Mouse (Mus musculus) liver, adult 2 months (tissue): Measurements from ENCODE around the gene Mcu.

ENCODE experiments used
- CTCF ChIP-seq: fragments of 200-500 bp; IDR thresholded peaks from 2 replicates; pipeline ENCODE4 v1.5.1; 2011; ENCODE audit warnings: low read depth, low read length, control low read depth
- POLR2A ChIP-seq: fragments of 200-500 bp; IDR thresholded peaks from 2 replicates; pipeline ENCODE4 v1.6.1; 2011; ENCODE audit warnings: low read length, control low read depth; ENCODE audit not compliant: insufficient read depth; ENCODE audit errors: extremely low read depth

DNA sequence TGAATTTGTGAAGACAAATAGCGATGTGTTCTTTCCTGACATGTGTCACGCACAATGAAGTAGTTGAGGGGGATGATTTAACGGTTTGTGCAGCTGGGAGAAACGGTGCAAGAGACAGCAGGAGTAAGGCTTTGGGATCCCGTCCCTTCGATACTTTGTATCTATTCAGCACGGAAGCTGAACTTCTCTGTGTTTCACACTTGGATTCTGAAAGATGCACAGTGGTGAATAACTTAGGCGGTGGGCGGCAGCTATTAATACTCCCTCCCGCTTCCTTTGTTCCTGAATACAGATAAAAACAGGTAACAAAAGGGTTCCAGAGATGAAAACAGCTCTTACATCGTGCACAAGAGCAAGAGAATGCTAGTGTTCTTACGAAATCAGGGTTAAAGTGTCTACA, 114.1 kb downstream of the Mcu start:
- TF ChIP-seq CTCF (no peak), POLR2A (no peak)
